Mouse (Mus musculus) forebrain, postnatal 0 days (tissue): ENCODE data around the gene Galnt7. TPM values are rescaled to one million over a fixed set of nuclear protein-coding genes. Genes with fewer than 3 reads are reported as not detected.
A peak's percentile ranks its signal among the peaks of the same experiment; 100 is the strongest.

Source experiments
- ATAC-seq: fragments of 200-750 bp; cut with Nextera tagmentation; 2 replicates; pipeline ENCODE4 v1.8.0; 2017; ENCODE audit warnings: mild to moderate bottlenecking, moderate library complexity
- DNase-seq: peaks from one replicate; pipeline ENCODE4 v3.0.0-alpha.2; 2015
- H3K27ac ChIP-seq: fragments of 300-500 bp; sonication (generic); 2 replicates; pipeline ENCODE4 v1.5.1; 2014; ENCODE audit warnings: low read depth, mild to moderate bottlenecking, antibody characterized with exemption, low read length, moderate library complexity, mixed read lengths
- H3K27me3 ChIP-seq: fragments of 300-500 bp; sonication (generic); 2 replicates; pipeline ENCODE4 v1.6.1; 2014; ENCODE audit warnings: mild to moderate bottlenecking, low read length, mixed read lengths; ENCODE audit not compliant: insufficient read depth
- H3K36me3 ChIP-seq: fragments of 300-500 bp; sonication (generic); 2 replicates; pipeline ENCODE4 v1.6.1; 2014; ENCODE audit warnings: mild to moderate bottlenecking, moderate library complexity; ENCODE audit not compliant: insufficient read depth
- H3K4me1 ChIP-seq: fragments of 300-500 bp; sonication (generic); 2 replicates; pipeline ENCODE4 v1.6.1; 2014; ENCODE audit warnings: antibody characterized with exemption; ENCODE audit not compliant: insufficient read depth
- H3K4me2 ChIP-seq: fragments of 300-500 bp; sonication (generic); 2 replicates; pipeline ENCODE4 v1.6.1; 2014; ENCODE audit warnings: low read depth, mild to moderate bottlenecking, moderate library complexity
- H3K4me3 ChIP-seq: fragments of 300-500 bp; sonication (generic); 2 replicates; pipeline ENCODE4 v1.5.1; 2014; ENCODE audit warnings: low read depth, low read length, mixed read lengths
- H3K9ac ChIP-seq: fragments of 300-500 bp; sonication (generic); 2 replicates; pipeline ENCODE4 v1.6.1; 2014; ENCODE audit warnings: mild to moderate bottlenecking
- H3K9me3 ChIP-seq: fragments of 300-500 bp; sonication (generic); 2 replicates; pipeline ENCODE4 v1.6.1; 2016; ENCODE audit warnings: low read length
- CTCF ChIP-seq: sonication (generic); IDR thresholded peaks from 2 replicates; pipeline ENCODE4 v1.5.1; 2016; ENCODE audit warnings: antibody characterized with exemption, control low read depth, low read depth
- WGBS: fragments of 180-500 bp; shearing (Covaris S2); extraction: QIAGEN DNeasy Blood & Tissue Kit; methylation state at CpG from one replicate; pipeline ENCODE4 v1.1.7; 2014; 5-methylcytosine and 5-hydroxymethylcytosine counted together
- polyA plus RNA-seq: library from polyadenylated mRNA; unstranded; fragments of >200 nt; fragmentation: Nextera tagmentation; extraction: Ambion mirVana; gene quantifications from 2 replicates; pipeline ENCODE4 v1.2.1, GENCODE M21; 2015
- total RNA-seq: library from RNA; depleted of rRNA; stranded (reverse); fragments of >200 nt; gene quantifications from 2 replicates; pipeline ENCODE4 v1.2.3, GENCODE M21; 2014

Gene Galnt7
- total and polyA plus RNA-seq, 2 experiments from 2014 or later, result 5.3 to 8.0 TPM

GRCm38 (mm10) chr8:57569886-57570285 is 82.9 kb downstream of the Galnt7 start:
- Histone ChIP-seq H3K27ac (no peak overlapping the region), H3K4me1 (0 out of 2 replicates have a peak, but pooled peaks cover 6% of the 10 kb centered on the region), H3K36me3 (no peaks in the 10 kb centered on the region), H3K4me2 (no peak overlapping the region), H3K27me3 (no peaks in the 10 kb centered on the region), H3K9ac (no peak overlapping the region), H3K4me3 (no peak overlapping the region), H3K9me3 (no peaks in the 10 kb centered on the region)
- 45% methylated on average over 6 of the region's 6 CpGs for WGBS
- no peak for DNase-seq
- TF ChIP-seq CTCF, result no peak
- peak; percentile 49; the same call in 1 of the 2 replicates for ATAC-seq

GRCm38 (mm10) chr8:57569400-57569795 is 83.4 kb downstream of the Galnt7 start:
- Histone ChIP-seq H3K36me3 (no peaks in the 10 kb centered on the region), H3K27ac (no peak overlapping the region), H3K9me3 (no peaks in the 10 kb centered on the region), H3K27me3 (no peaks in the 10 kb centered on the region), H3K9ac (no peak overlapping the region), H3K4me1 (0 out of 2 replicates have a peak, but pooled peaks cover 6% of the 10 kb centered on the region), H3K4me3 (no peak overlapping the region), H3K4me2 (peak overlapping the region; percentile 4; the same call in 1 of the 2 replicates)
- peak; percentile 64 for TF ChIP-seq CTCF
- 46% methylated on average over 11 of the region's 11 CpGs for WGBS
- DNase-seq, result peak; percentile 51
- ATAC-seq, result peak; percentile 79

GRCm38 (mm10) chr8:57568633-57569399 is 84.0 kb downstream of the Galnt7 start:
- Histone ChIP-seq H3K9ac (no peak overlapping the region), H3K4me3 (no peak overlapping the region), H3K36me3 (no peaks in the 10 kb centered on the region), H3K4me1 (0 out of 2 replicates have a peak, but pooled peaks cover 6% of the 10 kb centered on the region), H3K4me2 (no peak overlapping the region), H3K27me3 (no peaks in the 10 kb centered on the region), H3K9me3 (no peaks in the 10 kb centered on the region), H3K27ac (no peak overlapping the region)
- 75% methylated on average over 18 of the region's 18 CpGs for WGBS
- DNase-seq (no peak), ATAC-seq (peak; percentile 23; the same call in 1 of the 2 replicates)
- no peak for TF ChIP-seq CTCF

- TF ChIP-seq CTCF, result no peak
- no peaks in the 10 kb centered on the region for H3K36me3 ChIP-seq
- WGBS, result 90% methylated on average over 7 of the region's 7 CpGs
- H3K4me3 ChIP-seq, result no peak overlapping the region
- no peaks in the 10 kb centered on the region for H3K27me3 ChIP-seq
- DNase-seq (no peak), ATAC-seq (no peak)
- 0 out of 2 replicates have a peak, but pooled peaks cover 6% of the 10 kb centered on the region for H3K4me1 ChIP-seq
- H3K9me3 ChIP-seq, result no peaks in the 10 kb centered on the region
- no peak overlapping the region for H3K9ac ChIP-seq
- no peak overlapping the region for H3K27ac ChIP-seq
- H3K4me2 ChIP-seq, result no peak overlapping the region
These were observed 84.8 kb downstream of the Galnt7 start for GRCm38 (mm10) chr8:57567998-57568397.

- Histone ChIP-seq H3K36me3 (no peaks in the 10 kb centered on the region), H3K27me3 (no peaks in the 10 kb centered on the region), H3K9me3 (no peaks in the 10 kb centered on the region), H3K4me2 (no peak overlapping the region), H3K27ac (no peak overlapping the region), H3K4me1 (0 out of 2 replicates have a peak, but pooled peaks cover 6% of the 10 kb centered on the region), H3K4me3 (no peak overlapping the region), H3K9ac (no peak overlapping the region)
- no peak for DNase-seq
- 87% methylated on average over 6 of the region's 6 CpGs for WGBS
- TF ChIP-seq CTCF, result no peak
- no peak for ATAC-seq
These were observed 87.8 kb downstream of the Galnt7 start for GRCm38 (mm10) chr8:57565039-57565438.

GRCm38 (mm10) chr8:57563726-57564125 is 89.1 kb downstream of the Galnt7 start:
- Histone ChIP-seq H3K36me3 (no peaks in the 10 kb centered on the region), H3K4me1 (0 out of 2 replicates have a peak, but pooled peaks cover 6% of the 10 kb centered on the region), H3K4me3 (no peak overlapping the region), H3K27ac (no peak overlapping the region), H3K27me3 (no peaks in the 10 kb centered on the region), H3K4me2 (no peak overlapping the region), H3K9ac (no peak overlapping the region), H3K9me3 (no peaks in the 10 kb centered on the region)
- DNase-seq (no peak), ATAC-seq (0 out of 2 replicates have a peak, but pooled peaks have one; percentile 19)
- no peak for TF ChIP-seq CTCF
- 86% methylated on average over 15 of the region's 15 CpGs for WGBS

- Histone ChIP-seq H3K27me3 (no peaks in the 10 kb centered on the region), H3K4me1 (0 out of 2 replicates have a peak, but pooled peaks cover 6% of the 10 kb centered on the region), H3K9me3 (no peaks in the 10 kb centered on the region), H3K4me2 (no peak overlapping the region), H3K4me3 (no peak overlapping the region), H3K36me3 (no peaks in the 10 kb centered on the region), H3K27ac (no peak overlapping the region), H3K9ac (no peak overlapping the region)
- DNase-seq (no peak), ATAC-seq (peak; percentile 10; the same call in 1 of the 2 replicates)
- TF ChIP-seq CTCF, result no peak
- WGBS, result 78% methylated on average over 3 of the region's 3 CpGs
These were observed 90.1 kb downstream of the Galnt7 start for GRCm38 (mm10) chr8:57562741-57563140.
